Mouse (Mus musculus) liver, embryonic 12.5 days (tissue): ENCODE measurements around the gene Tcerg1l. TPM values are rescaled to one million over a fixed set of nuclear protein-coding genes. Genes with fewer than 3 reads are reported as not detected.

Experiments used
- ATAC-seq: fragments of 200-750 bp; cut with Nextera tagmentation; 2 replicates; pipeline ENCODE4 v1.8.0; 2017; ENCODE audit warnings: moderate number of reproducible peaks, mild to moderate bottlenecking, moderate library complexity
- H3K27ac ChIP-seq: fragments of 300-500 bp; sonication (generic); 2 replicates; pipeline ENCODE4 v1.5.1; 2016; ENCODE audit warnings: mild to moderate bottlenecking
- H3K27me3 ChIP-seq: fragments of 300-500 bp; sonication (generic); replicated peaks from 2 replicates; pipeline ENCODE4 v1.6.1; 2016; ENCODE audit warnings: mild to moderate bottlenecking, moderate library complexity
- H3K36me3 ChIP-seq: fragments of 300-500 bp; sonication (generic); 2 replicates; pipeline ENCODE4 v1.6.1; 2016; ENCODE audit warnings: mild to moderate bottlenecking, moderate library complexity
- H3K4me1 ChIP-seq: fragments of 300-500 bp; sonication (generic); 2 replicates; pipeline ENCODE4 v1.6.1; 2016
- H3K4me2 ChIP-seq: fragments of 300-500 bp; sonication (generic); 2 replicates; pipeline ENCODE4 v1.6.1; 2016; ENCODE audit warnings: mild to moderate bottlenecking, moderate library complexity
- H3K4me3 ChIP-seq: fragments of 300-500 bp; sonication (generic); 2 replicates; pipeline ENCODE4 v1.5.1; 2016; ENCODE audit warnings: mild to moderate bottlenecking, moderate library complexity
- H3K9ac ChIP-seq: fragments of 300-500 bp; sonication (generic); 2 replicates; pipeline ENCODE4 v1.6.1; 2016; ENCODE audit warnings: mild to moderate bottlenecking, moderate library complexity
- H3K9me3 ChIP-seq: fragments of 300-500 bp; sonication (generic); replicated peaks from 2 replicates; pipeline ENCODE4 v1.6.1; 2016; ENCODE audit warnings: mild to moderate bottlenecking, moderate library complexity
- WGBS: fragments of 180-500 bp; shearing (Covaris S2); methylation state at CpG from one replicate; pipeline ENCODE4 v1.1.7; 2016; ENCODE audit not compliant: insufficient replicate concordance; 5-methylcytosine and 5-hydroxymethylcytosine counted together
- polyA plus RNA-seq: library from polyadenylated mRNA; unstranded; fragments of >200 nt; fragmentation: Nextera tagmentation; extraction: Ambion mirVana; gene quantifications from 2 replicates; pipeline ENCODE4 v1.2.1, GENCODE M21; 2016

Tcerg1l gene
- polyA plus RNA-seq, 1 experiment from 2014 or later: 0.17 TPM

- Histone ChIP-seq H3K36me3 (no peaks in the 10 kb centered on the region), H3K27ac (no peak overlapping the region), H3K27me3 (no peaks in the 10 kb centered on the region), H3K4me3 (no peak overlapping the region), H3K9ac (no peak overlapping the region), H3K9me3 (no peaks in the 10 kb centered on the region), H3K4me1 (no peaks in the 10 kb centered on the region), H3K4me2 (no peak overlapping the region)
- 62% methylated on average over 6 of the region's 6 CpGs for WGBS
- ATAC-seq: no peak
Measured at GRCm38 (mm10) chr7:138345451-138345850, 52.1 kb downstream of the Tcerg1l start.

DNA sequence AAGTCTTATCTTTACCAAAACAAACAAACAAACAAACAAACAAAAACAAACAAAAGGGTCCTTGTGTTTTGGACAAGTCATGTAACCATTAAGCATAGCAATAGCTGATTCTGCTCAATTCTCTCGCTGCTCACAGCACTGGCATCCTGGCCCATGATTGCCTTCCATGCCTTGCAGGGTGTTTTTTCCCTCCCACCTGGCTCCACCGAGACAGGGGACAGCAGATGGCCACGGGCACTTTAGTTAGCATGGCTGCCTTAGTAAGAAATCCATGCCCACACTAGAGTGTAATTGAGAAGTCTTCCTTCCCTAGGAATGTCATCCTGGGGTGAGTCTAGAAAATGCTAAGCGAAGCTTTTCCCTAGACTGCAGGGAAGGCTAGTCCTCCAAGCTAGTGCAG lies 59.1 kb downstream of the Tcerg1l start:
- 55% methylated on average over 4 of the region's 4 CpGs for WGBS
- Histone ChIP-seq H3K36me3 (no peaks in the 10 kb centered on the region), H3K4me2 (no peak overlapping the region), H3K9me3 (no peaks in the 10 kb centered on the region), H3K4me1 (no peaks in the 10 kb centered on the region), H3K9ac (no peak overlapping the region), H3K27me3 (no peaks in the 10 kb centered on the region), H3K4me3 (no peak overlapping the region), H3K27ac (no peak overlapping the region)
- no peak for ATAC-seq

DNA sequence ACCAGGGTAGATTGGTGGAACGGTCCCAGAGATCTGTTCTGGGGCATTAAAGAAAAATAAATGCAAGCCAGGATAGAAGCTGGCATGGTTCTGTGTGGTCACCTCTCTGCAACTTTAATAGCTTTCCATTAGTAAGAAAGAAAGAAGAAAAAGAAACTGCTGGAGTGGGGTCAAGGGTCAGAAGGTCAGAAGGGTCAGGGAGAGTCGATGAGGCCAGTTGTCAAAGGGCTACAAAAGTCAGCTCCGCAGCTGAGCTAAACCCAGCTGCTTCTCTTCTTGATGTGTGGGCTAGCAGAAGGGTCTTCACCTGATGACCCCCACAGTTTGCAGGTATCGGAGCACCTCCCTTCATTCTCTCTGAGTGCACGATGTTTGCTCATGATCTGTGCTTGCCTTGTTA lies 59.6 kb downstream of the Tcerg1l start:
- 59% methylated on average over 5 of the region's 5 CpGs for WGBS
- no peak overlapping the region for H3K27ac ChIP-seq
- no peak for ATAC-seq

DNA sequence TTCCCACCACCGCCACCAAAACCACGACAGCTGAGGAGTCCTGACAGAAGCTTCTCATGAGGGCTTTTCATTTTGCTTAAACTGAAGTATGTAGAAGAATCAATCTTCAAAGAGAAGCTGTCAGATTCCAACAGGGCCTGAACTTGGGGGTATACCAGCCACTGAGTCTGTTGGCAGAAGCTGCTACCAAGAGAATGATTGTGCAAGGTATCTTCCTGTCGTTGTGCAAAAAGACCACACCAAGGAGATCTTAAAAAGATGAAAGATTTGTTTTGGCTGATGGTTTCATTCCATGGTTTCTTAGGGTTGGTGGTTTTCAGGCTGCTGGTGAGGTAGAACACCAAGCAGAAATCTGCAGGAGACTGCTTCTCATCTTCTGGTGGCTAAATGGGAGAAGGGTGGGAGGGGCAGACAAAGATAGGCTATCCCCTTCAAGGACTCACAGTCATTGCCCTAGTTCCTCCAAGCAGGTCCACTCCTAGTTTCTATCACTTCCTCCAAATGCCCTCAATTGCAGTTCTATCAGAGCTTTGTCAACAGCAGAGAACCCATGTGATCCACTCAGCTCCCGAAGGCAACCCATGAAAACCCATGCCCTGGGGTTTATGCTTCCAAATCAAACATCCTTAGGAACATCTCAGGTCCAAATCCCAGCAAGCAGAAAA lies 64.9 kb downstream of the Tcerg1l start:
- 58% methylated on average over 4 of the region's 4 CpGs for WGBS
- H3K9ac ChIP-seq: no peak overlapping the region
- H3K27me3 ChIP-seq: no peaks in the 10 kb centered on the region
- H3K4me3 ChIP-seq: no peak overlapping the region
- H3K9me3 ChIP-seq: no peaks in the 10 kb centered on the region
- no peak overlapping the region for H3K27ac ChIP-seq
- no peaks in the 10 kb centered on the region for H3K4me1 ChIP-seq
- no peak for ATAC-seq
- H3K36me3 ChIP-seq: no peaks in the 10 kb centered on the region
- H3K4me2 ChIP-seq: no peak overlapping the region

More for the DNA sequence above, 59.6 kb downstream of the Tcerg1l start:
- Histone ChIP-seq H3K4me1 (no peaks in the 10 kb centered on the region), H3K9me3 (no peaks in the 10 kb centered on the region), H3K4me3 (no peak overlapping the region), H3K36me3 (no peaks in the 10 kb centered on the region), H3K4me2 (no peak overlapping the region), H3K9ac (no peak overlapping the region), H3K27me3 (no peaks in the 10 kb centered on the region)

DNA sequence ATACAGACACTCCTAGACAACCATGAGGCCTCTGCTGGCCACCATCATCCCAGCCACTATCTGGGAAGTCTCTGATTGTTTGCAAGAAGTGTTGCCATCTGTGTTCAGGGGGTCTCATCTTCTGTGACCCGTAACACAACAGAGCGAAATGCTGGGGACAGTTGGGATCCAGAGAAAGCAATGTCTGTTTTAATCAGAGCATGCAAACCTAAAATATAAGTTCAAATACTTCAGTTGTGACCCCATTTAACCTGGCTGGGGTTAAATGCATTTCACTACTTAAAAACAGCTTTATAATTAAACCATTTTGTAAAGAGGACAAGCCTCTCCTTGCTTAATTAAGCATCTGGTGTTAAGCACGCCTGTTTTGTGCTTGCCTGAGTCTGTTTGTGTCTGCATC lies 66.3 kb downstream of the Tcerg1l start:
- Histone ChIP-seq H3K36me3 (no peaks in the 10 kb centered on the region), H3K27me3 (no peaks in the 10 kb centered on the region), H3K4me1 (no peaks in the 10 kb centered on the region), H3K9me3 (no peaks in the 10 kb centered on the region), H3K4me3 (no peak overlapping the region), H3K9ac (no peak overlapping the region), H3K27ac (no peak overlapping the region), H3K4me2 (no peak overlapping the region)
- ATAC-seq: no peak
- 68% methylated on average over 3 of the region's 3 CpGs for WGBS

- H3K4me1 ChIP-seq: no peaks in the 10 kb centered on the region
- no peaks in the 10 kb centered on the region for H3K27me3 ChIP-seq
- WGBS: 74% methylated on average over 6 of the region's 6 CpGs
- ATAC-seq: no peak
- H3K36me3 ChIP-seq: no peaks in the 10 kb centered on the region
- no peak overlapping the region for H3K9ac ChIP-seq
- no peak overlapping the region for H3K4me2 ChIP-seq
- no peak overlapping the region for H3K4me3 ChIP-seq
- no peak overlapping the region for H3K27ac ChIP-seq
- no peaks in the 10 kb centered on the region for H3K9me3 ChIP-seq
Measured at GRCm38 (mm10) chr7:138328637-138329036, 68.9 kb downstream of the Tcerg1l start.

DNA sequence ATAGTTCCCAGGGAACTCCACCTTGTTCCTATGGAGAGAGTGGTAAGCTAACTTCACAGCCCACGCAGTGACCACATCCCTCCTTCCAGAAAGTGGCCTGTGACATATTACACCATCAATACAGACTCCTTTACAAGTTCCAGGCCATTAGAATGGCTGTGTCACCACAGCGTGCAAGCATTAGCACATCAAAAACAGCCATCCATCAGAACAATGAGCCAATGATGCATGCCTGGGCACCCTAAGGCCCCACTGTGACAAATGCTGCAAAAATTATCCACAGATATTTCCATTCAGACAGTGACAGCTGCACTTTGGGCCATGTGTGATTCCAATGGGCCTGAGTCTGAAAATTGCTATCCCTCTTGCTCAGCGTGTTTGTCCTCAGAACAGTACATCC lies 70.8 kb downstream of the Tcerg1l start:
- no peak overlapping the region for H3K9ac ChIP-seq
- no peak overlapping the region for H3K4me3 ChIP-seq
- no peaks in the 10 kb centered on the region for H3K9me3 ChIP-seq
- no peaks in the 10 kb centered on the region for H3K36me3 ChIP-seq
- ATAC-seq: no peak
- no peaks in the 10 kb centered on the region for H3K27me3 ChIP-seq
- WGBS: 60% methylated on average over 3 of the region's 3 CpGs
- no peaks in the 10 kb centered on the region for H3K4me1 ChIP-seq
- H3K27ac ChIP-seq: no peak overlapping the region
- H3K4me2 ChIP-seq: no peak overlapping the region

GRCm38 (mm10) chr7:138313733-138314132 lies 83.8 kb downstream of the Tcerg1l start:
- H3K4me2 ChIP-seq: no peak overlapping the region
- no peak overlapping the region for H3K4me3 ChIP-seq
- no peak overlapping the region for H3K27ac ChIP-seq
- no peaks in the 10 kb centered on the region for H3K4me1 ChIP-seq
- H3K9ac ChIP-seq: no peak overlapping the region
- no peak for ATAC-seq
- no peaks in the 10 kb centered on the region for H3K36me3 ChIP-seq
- H3K9me3 ChIP-seq: no peaks in the 10 kb centered on the region
- WGBS: 83% methylated on average over 1 of the region's 1 CpGs
- H3K27me3 ChIP-seq: no peaks in the 10 kb centered on the region

DNA sequence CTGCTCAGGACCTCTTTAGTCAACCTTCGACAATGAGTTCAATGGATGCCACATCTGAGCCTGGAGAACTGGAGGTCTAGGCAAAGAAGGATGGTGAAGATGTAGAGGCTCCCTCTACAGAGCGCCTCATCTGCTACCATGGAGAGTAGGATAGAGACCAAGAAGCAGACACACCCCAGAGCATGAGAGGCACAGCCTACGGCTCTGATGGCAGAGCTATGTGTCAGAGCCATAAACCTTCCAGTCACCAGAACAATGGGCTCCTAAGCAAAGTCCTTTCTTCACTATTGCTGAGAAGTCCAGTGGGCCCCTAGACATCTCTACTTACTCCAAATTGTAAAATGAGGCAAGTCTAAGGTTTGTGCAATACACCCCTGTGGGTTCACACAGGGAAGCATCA lies 91.4 kb downstream of the Tcerg1l start:
- Histone ChIP-seq H3K27ac (no peak overlapping the region), H3K9ac (no peak overlapping the region), H3K4me3 (no peak overlapping the region), H3K36me3 (no peaks in the 10 kb centered on the region), H3K27me3 (no peaks in the 10 kb centered on the region), H3K4me2 (no peak overlapping the region), H3K9me3 (no peaks in the 10 kb centered on the region), H3K4me1 (no peaks in the 10 kb centered on the region)
- ATAC-seq: no peak
- WGBS: 64% methylated on average over 3 of the region's 3 CpGs

GRCm38 (mm10) chr7:138284790-138285189 lies 112.7 kb downstream of the Tcerg1l start:
- Histone ChIP-seq H3K4me3 (no peak overlapping the region), H3K27me3 (no peaks in the 10 kb centered on the region), H3K9me3 (no peaks in the 10 kb centered on the region), H3K4me2 (no peak overlapping the region), H3K9ac (no peak overlapping the region), H3K27ac (no peak overlapping the region), H3K4me1 (no peaks in the 10 kb centered on the region), H3K36me3 (no peaks in the 10 kb centered on the region)
- no peak for ATAC-seq
- WGBS: 64% methylated on average over 5 of the region's 5 CpGs

DNA sequence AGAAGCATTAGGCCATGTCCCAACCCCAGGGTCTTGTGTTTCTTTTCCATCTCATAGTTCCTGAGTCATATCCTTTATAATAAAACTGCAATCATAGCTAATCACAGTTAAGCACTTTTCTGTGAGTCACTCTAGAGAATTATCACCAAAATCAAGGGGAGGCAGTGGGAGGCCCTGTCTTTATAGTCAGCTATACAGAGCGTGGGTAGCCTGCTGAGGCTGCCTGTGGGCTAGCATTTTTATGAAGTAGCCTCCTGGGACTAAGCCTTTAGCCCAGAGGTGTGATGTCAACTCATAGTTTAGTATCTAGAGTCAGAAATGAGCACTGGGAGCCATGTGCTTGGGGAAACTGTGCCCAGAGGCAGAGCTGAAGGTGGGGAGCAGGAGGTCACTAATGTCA lies 122.3 kb downstream of the Tcerg1l start:
- Histone ChIP-seq H3K9me3 (no peaks in the 10 kb centered on the region), H3K4me3 (no peak overlapping the region), H3K4me2 (no peak overlapping the region), H3K27me3 (no peaks in the 10 kb centered on the region), H3K9ac (no peak overlapping the region), H3K4me1 (no peaks in the 10 kb centered on the region), H3K36me3 (no peaks in the 10 kb centered on the region), H3K27ac (no peak overlapping the region)
- no peak for ATAC-seq
- 56% methylated on average over 1 of the region's 1 CpGs for WGBS

DNA sequence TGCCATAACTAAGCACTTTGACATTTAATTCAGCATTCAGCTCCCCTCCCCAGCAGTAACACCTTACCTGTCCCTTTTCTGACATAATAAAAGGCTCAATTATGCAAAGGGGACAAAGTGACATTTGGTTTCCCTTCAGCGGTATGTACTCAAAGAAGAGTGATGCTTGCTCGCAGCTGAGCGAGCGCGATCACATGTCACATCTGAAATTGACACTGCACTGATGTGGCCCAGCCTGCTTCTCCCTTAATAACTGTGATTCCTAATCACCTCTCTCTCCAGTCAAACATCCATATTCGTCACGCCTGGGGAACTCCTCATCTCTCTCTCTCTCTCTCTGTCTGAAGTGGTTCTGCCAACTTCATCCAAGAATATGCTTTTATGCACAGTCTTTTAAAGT lies 126.2 kb downstream of the Tcerg1l start:
- Histone ChIP-seq H3K4me1 (no peaks in the 10 kb centered on the region), H3K36me3 (no peaks in the 10 kb centered on the region), H3K4me2 (no peak overlapping the region), H3K27ac (no peak overlapping the region), H3K27me3 (no peaks in the 10 kb centered on the region), H3K9me3 (no peaks in the 10 kb centered on the region), H3K4me3 (no peak overlapping the region), H3K9ac (no peak overlapping the region)
- 81% methylated on average over 7 of the region's 7 CpGs for WGBS
- no peak for ATAC-seq

GRCm38 (mm10) chr7:138269386-138269785 lies 128.1 kb downstream of the Tcerg1l start:
- ATAC-seq: no peak
- Histone ChIP-seq H3K4me1 (no peaks in the 10 kb centered on the region), H3K4me3 (no peak overlapping the region), H3K27me3 (no peaks in the 10 kb centered on the region), H3K36me3 (no peaks in the 10 kb centered on the region), H3K9ac (no peak overlapping the region), H3K4me2 (no peak overlapping the region), H3K9me3 (no peaks in the 10 kb centered on the region), H3K27ac (no peak overlapping the region)
- 76% methylated on average over 8 of the region's 8 CpGs for WGBS
